Comparison of ENCODE assay signal across 10 mouse cellular contexts in genomic region chr12:112510365-112510732, GRCm38 (mm10). TPM values are rescaled to one million over a fixed set of nuclear protein-coding genes. Genes with fewer than 3 reads are reported as not detected.
DNase-seq lines count a peak whose midpoint lies in the region; ATAC-seq and TF ChIP-seq lines count a peak whose summit lies in the region.
"Had no signal": no experiment of that assay in that cellular context is flagged by ENCODE, and none has a peak within 500 bp of the region (broad histone marks: within the 10 kb centered on the region; RNA-seq: fewer than 3 reads in every experiment).

No protein-coding gene starts in this region.

- DNase-seq in heart, adult 9 months (ENCODE audit: low spot score in 2 of 2): no peak
- DNase-seq in hindbrain, embryonic 11.5 days (ENCODE audit: low spot score): no peak
- DNase-seq in midbrain, embryonic 14.5 days: peak; percentile 35
- DNase-seq in right cerebral cortex, postnatal 25 days: no peak
- no peak for DNase-seq in layer of hippocampus, adult 18-20 months (ENCODE audit: low spot score in 2 of 2)

- no peak for TF ChIP-seq CTCF in cortical plate, adult 2 months (IDR thresholded peaks at IDR 0.05; ENCODE audit: extremely low read depth, insufficient read depth, low read length)

- H3K4me1 ChIP-seq in heart, embryonic 16.5 days (ENCODE audit: control insufficient read depth, insufficient read depth, low read length): peaks cover 4% of the 10 kb centered on the region; the same call in 1 of the 2 replicates
- H3K4me1 ChIP-seq in cortical plate, adult 2 months (ENCODE audit: control insufficient read depth, insufficient read depth, low read length): peaks cover 21% of the 10 kb centered on the region
- 0 out of 2 replicates have a peak, but pooled peaks cover 12% of the 10 kb centered on the region for H3K4me1 ChIP-seq in hindbrain, embryonic 11.5 days (replicated peaks; ENCODE audit: control insufficient read depth, insufficient read depth, low read length)
- peaks cover 47% of the 10 kb centered on the region for H3K4me1 ChIP-seq in midbrain, embryonic 14.5 days (ENCODE audit: control insufficient read depth, insufficient read depth, low read length)

- no peaks in the 10 kb centered on the region for H3K36me3 ChIP-seq in heart, embryonic 16.5 days (ENCODE audit: control insufficient read depth, insufficient read depth)
- H3K36me3 ChIP-seq in hindbrain, embryonic 11.5 days (ENCODE audit: control insufficient read depth, insufficient read depth, low read length): no peaks in the 10 kb centered on the region
- H3K36me3 ChIP-seq in midbrain, embryonic 14.5 days (ENCODE audit: control insufficient read depth, insufficient read depth, low read length): no peaks in the 10 kb centered on the region

- H3K27ac ChIP-seq in heart, embryonic 16.5 days (ENCODE audit: low read length): no peak overlapping the region
- H3K27ac ChIP-seq in cortical plate, adult 2 months (ENCODE audit: insufficient read depth, low read length): peak overlapping the region; percentile 82
- H3K27ac ChIP-seq in hindbrain, embryonic 11.5 days (ENCODE audit: low read depth, low read length): peak overlapping the region; percentile 51
- H3K27ac ChIP-seq in midbrain, embryonic 14.5 days (replicated peaks; ENCODE audit: low read depth, low read length): peak overlapping the region; percentile 85

- no peak overlapping the region for H3K4me3 ChIP-seq in heart, embryonic 16.5 days (ENCODE audit: low read length)
- peak overlapping the region; percentile 61 for H3K4me3 ChIP-seq in cortical plate, adult 2 months (ENCODE audit: insufficient read depth, low read length)
- H3K4me3 ChIP-seq in hindbrain, embryonic 11.5 days (ENCODE audit: low read depth, low read length): peak overlapping the region; percentile 33
- peak overlapping the region; percentile 43 for H3K4me3 ChIP-seq in midbrain, embryonic 14.5 days (replicated peaks; ENCODE audit: low read depth, low read length)

- H3K27me3 ChIP-seq in heart, embryonic 16.5 days (ENCODE audit: control insufficient read depth, insufficient read depth, low read length): peaks cover 34% of the 10 kb centered on the region
- peaks cover 18% of the 10 kb centered on the region for H3K27me3 ChIP-seq in hindbrain, embryonic 11.5 days (ENCODE audit: control insufficient read depth, insufficient read depth, low read length)
- peaks cover 12% of the 10 kb centered on the region; the same call in 1 of the 2 replicates for H3K27me3 ChIP-seq in midbrain, embryonic 14.5 days (ENCODE audit: control insufficient read depth, insufficient read depth, low read length)

- peak overlapping the region; percentile 62; the same call in 1 of the 2 replicates for H3K4me2 ChIP-seq in heart, embryonic 16.5 days (ENCODE audit: low read depth, low read length)
- peak overlapping the region; percentile 73 for H3K4me2 ChIP-seq in hindbrain, embryonic 11.5 days (replicated peaks; ENCODE audit: low read depth, low read length)
- H3K4me2 ChIP-seq in midbrain, embryonic 14.5 days (ENCODE audit: low read length): peak overlapping the region; percentile 63

- no peak for ATAC-seq in heart, embryonic 16.5 days (replicated peaks; ENCODE audit: extremely low read depth, insufficient read depth, low FRiP score)
- peak; percentile 32; the same call in 1 of the 2 replicates for ATAC-seq in hindbrain, embryonic 11.5 days (ENCODE audit: low FRiP score)
- no peak for ATAC-seq in midbrain, embryonic 14.5 days (ENCODE audit: low FRiP score, low TSS enrichment)
- ATAC-seq in erythroid progenitor cell, adult 5-6 weeks (replicated peaks; ENCODE audit: low FRiP score, poor library complexity, severe bottlenecking): no peak

- H3K9ac ChIP-seq in heart, embryonic 16.5 days (ENCODE audit: low read length): no peak overlapping the region
- H3K9ac ChIP-seq in hindbrain, embryonic 11.5 days (ENCODE audit: low read depth, low read length): peak overlapping the region; percentile 44; the same call in 1 of the 2 replicates
- H3K9ac ChIP-seq in midbrain, embryonic 14.5 days (replicated peaks; ENCODE audit: low read length): peak overlapping the region; percentile 64

- H3K9me3 ChIP-seq in heart, embryonic 16.5 days (replicated peaks; ENCODE audit: control insufficient read depth, low read length): no peaks in the 10 kb centered on the region
- H3K9me3 ChIP-seq in hindbrain, embryonic 11.5 days (ENCODE audit: control insufficient read depth, low read length): no peaks in the 10 kb centered on the region
- H3K9me3 ChIP-seq in midbrain, embryonic 14.5 days (ENCODE audit: control insufficient read depth, low read length): no peaks in the 10 kb centered on the region
- H3K9me3 ChIP-seq: megakaryocyte, embryonic 14.5 days had no signal

- WGBS in heart, embryonic 16.5 days: 21% methylated on average over 7 of the region's 7 CpGs
- WGBS in hindbrain, embryonic 11.5 days: 21% methylated on average over 7 of the region's 7 CpGs
- 26% methylated on average over 7 of the region's 7 CpGs for WGBS in midbrain, embryonic 14.5 days

- TF ChIP-seq POLR2A in cortical plate, adult 2 months (IDR thresholded peaks at IDR 0.05; ENCODE audit: extremely low read depth, insufficient read depth, low read length): no peak

RNA-seq across cellular contexts. Expression of gene Tmem179, which starts 6.2 kb away (rescaled TPM):
- 0.22 and 0.41 TPM in 2 replicates for polyA plus RNA-seq in heart, embryonic 16.5 days (2015; fragmentation: Nextera tagmentation; extraction: Ambion mirVana)
- 140 and 145 TPM in 2 replicates for polyA plus RNA-seq in cortical plate, adult 2 months (2012; rRNA removed)
- 6.0 and 7.0 TPM in 2 replicates for polyA plus RNA-seq in hindbrain, embryonic 11.5 days (2014; fragmentation: Nextera tagmentation; extraction: Ambion mirVana)
- 50.7 and 68.6 TPM in 2 replicates for polyA plus RNA-seq in midbrain, embryonic 14.5 days (2014; fragmentation: Nextera tagmentation; extraction: Ambion mirVana)
- 100 to 1,000 TPM; 126 to 134 TPM for total RNA-seq in layer of hippocampus, adult 18-20 months (2021)
- total RNA-seq in erythroid progenitor cell, adult 5-6 weeks (2015; ENCODE audit: low replicate concordance): not detected in 2 replicates
- total RNA-seq in erythroid progenitor cell, adult 5-6 weeks (2017; ENCODE audit: low replicate concordance): not detected in 2 replicates
- total RNA-seq: gastrocnemius, adult 18-20 months had no signal

RNA-seq across cellular contexts. Expression of gene A530016L24Rik, which starts 21.1 kb away (rescaled TPM):
- polyA plus RNA-seq in heart, embryonic 16.5 days (2015; fragmentation: Nextera tagmentation; extraction: Ambion mirVana): 4.8 and 7.0 TPM in 2 replicates
- 0.06 TPM in 1 of 2 replicates, not detected in the other for polyA plus RNA-seq in cortical plate, adult 2 months (2012; rRNA removed)
- polyA plus RNA-seq in hindbrain, embryonic 11.5 days (2014; fragmentation: Nextera tagmentation; extraction: Ambion mirVana): not detected in 2 replicates
- 0.12 TPM in 1 of 2 replicates, not detected in the other for polyA plus RNA-seq in midbrain, embryonic 14.5 days (2014; fragmentation: Nextera tagmentation; extraction: Ambion mirVana)
- under 1 TPM in 1 of 2 experiments, not detected in 1; 0.15 TPM for total RNA-seq in layer of hippocampus, adult 18-20 months (2021)
- not detected in 2 replicates for total RNA-seq in erythroid progenitor cell, adult 5-6 weeks (2015; ENCODE audit: low replicate concordance)
- not detected in 2 replicates for total RNA-seq in erythroid progenitor cell, adult 5-6 weeks (2017; ENCODE audit: low replicate concordance)
